Mouse (Mus musculus): Measurements from ENCODE around the gene Trib2.

Gene Trib2

DNA sequence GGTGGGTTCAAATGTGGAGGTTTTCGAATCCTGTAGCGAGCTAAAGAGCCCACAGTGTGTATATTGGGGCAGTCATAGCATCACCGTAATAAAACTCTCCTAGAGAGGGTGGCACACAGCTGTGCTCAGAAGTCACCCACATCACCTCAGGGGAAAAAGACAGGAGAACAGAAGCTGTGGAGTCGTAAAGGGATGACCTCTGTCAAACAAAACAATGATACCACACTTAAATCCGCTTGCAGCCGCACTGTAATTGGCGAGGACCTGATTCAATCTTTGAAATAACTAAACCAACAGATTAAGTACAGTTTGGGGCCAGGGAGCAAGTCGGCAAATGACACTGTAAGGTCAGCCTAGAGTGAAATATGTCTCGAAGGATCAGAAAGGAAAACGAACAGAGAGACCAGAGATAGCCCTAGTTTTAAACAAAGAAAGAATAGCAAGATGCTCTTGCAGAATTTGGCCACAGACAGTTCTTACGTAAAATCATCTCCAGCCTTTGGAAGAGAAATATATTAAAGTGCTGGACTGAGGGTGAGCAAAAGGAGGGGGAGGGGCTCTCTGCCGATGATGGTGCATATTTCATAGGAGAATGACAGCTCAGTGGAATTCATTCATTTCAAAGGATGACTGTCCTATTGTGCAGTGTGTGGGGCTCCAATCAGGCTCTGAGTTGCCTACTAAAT is 3.4 kb downstream of the Trib2 start:
- DNase-seq = peak; percentile 67

DNA sequence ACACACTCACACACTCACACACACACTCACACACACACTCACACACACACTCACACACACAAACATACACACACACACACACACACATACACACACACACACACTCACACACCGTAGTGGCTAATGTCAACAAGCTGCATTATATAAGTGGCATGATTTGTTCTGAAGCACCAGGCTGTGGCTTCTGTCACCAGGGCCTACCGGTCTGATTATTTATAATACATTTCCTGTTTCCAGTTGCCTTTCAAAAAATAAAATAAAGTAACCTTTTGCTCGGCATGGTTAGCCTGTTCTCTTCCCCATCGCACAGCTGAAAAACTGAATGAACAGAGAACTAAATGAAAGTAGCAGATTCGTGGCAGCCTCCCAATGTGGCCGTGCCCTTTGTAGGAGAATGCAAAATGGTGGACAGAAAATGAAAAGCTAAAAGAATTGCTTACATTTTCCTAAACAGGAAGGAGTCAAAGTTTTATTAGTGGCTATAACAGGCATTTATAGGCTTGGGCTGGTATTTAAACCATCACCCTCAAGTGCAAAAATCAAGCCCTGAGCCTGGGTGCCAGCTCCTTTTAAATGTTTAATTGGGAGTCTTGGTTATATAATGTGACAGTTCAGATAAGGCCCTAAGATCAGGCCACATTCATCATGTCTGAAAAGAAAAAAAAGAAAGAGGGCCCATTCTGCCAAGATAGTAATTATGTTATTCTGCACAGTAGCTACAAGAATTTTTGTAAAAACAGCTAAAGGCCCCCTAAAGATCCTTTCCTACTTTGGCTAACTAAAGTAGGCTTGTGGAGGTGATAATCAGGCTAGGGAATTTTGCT is 4.4 kb downstream of the Trib2 start:
- DNase-seq = peak; percentile 54

DNA sequence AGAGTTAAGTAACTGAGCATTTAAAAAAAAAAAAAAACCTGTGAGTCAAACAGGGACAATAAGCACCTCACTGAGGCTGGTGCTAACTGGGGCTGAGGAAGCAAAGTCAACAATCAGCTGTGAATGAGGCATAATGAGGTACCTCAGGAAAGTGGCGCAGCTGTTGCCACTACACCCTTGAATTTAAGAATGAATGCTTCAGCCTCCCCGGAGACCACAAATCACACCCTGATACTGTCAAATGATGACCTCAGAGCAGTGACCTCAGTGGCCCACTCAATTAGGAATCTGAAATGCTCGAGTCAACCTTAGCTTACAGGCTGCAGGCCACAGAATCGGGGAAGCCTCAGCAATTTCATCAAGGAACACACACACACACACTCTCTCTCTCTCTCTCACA is 5.0 kb downstream of the Trib2 start:
- DNase-seq = peak; percentile 52

DNA sequence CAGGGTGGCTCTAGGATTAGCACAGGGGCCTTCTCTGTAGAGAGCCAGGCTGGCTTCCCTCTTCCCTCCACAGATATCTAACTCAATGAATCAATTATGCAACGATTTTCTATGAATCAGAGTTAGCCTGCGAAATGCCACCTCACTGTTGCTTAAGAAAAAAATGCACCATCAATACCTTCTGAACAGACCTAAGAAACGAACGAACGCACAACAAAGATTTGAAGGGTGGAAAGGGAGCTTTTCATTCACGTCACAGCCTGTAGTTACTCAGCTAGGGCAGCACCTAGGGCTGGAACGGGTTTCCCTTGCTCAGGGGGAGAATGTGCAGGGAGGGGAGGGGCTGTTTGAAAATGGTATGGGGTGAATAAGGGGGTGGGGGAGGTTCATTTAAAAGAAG is 5.8 kb downstream of the Trib2 start:
- no peak for DNase-seq

DNA sequence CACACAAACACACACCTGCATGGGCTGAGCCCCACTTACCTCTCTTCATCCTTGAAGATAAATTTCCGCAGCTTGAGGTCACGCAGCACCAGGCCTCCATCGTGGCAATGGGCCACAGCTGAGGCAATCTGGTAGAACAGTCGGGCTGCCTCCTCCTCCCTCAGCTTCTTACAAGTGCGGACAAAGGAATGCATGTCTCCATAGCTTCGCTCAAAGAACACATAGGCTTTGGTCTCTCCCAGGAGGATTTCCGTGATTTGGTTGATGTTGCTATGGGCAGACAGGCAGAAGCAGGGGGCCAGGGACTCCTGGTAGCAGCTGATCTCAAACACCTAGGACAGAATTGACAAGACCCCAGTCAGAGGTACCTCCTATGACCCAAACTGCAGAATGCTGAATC is 7.1 kb downstream of the Trib2 start:
- peak; percentile 34 for DNase-seq

DNA sequence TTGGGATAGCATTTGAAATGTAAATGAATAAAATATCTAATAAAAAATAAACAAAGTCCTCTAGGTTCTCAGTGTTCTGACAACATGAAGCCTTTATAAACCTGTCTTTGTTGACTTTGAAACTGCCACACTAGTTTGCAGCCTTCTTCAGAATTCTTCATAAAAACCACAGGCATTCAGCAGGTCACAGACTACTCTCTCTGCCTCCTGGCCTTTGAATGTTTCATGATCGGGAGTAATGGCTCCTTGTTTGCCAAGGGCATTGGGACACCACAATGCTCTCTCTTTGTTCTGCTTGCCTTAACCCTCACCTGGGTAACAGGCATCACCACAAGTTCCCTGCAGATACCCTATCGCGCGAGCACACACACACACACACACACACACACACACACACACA is 7.5 kb downstream of the Trib2 start:
- no peak for DNase-seq

DNA sequence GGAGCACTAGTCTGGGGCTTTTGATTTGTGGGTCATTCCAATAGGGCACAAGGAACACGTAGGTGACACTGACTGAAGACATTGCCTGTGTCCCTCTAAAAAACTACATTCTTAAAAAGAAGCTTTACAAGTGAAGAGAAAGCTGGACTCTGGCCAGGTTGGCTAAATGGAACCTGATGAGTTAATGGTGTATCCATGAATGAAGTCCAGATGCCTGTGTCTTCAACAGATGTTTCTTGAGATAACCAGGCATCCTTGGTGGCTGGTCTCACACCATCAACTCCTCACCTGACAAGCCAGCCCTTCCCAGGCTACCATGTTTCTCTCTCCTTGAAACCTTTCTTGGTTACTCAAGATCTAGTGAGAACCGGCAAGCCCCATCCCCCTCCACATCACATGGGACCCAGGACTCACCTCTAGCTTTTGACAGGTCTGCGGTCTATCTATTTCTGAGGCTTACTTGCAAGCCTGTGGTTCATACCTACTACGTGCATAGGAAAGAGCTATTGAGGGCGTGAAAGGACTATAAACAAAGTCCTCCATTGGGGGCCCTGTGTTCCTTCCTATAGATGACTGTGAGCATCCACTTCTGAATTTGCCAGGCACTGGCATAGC is 8.4 kb downstream of the Trib2 start:
- DNase-seq = no peak

DNA sequence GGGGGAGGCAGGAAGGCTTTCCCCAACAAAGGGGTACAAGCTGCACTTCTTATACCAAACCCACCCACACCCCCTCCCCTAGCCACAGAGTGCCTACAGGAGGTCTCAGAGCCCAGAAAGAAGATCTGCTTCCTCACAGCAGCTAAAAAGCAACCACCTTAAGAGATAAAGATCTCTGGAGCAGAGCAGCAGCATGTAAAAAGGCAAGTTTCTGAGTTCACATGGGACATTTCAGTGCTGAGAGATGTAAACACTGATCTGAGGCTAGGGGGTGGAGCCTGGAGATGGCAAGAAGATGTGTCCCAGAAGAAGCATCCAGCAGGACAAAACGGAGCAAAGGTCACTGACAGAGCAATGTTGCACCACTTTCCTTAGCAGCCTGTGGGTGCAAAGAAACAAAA is 11.8 kb downstream of the Trib2 start:
- peak; percentile 38 for DNase-seq

DNA sequence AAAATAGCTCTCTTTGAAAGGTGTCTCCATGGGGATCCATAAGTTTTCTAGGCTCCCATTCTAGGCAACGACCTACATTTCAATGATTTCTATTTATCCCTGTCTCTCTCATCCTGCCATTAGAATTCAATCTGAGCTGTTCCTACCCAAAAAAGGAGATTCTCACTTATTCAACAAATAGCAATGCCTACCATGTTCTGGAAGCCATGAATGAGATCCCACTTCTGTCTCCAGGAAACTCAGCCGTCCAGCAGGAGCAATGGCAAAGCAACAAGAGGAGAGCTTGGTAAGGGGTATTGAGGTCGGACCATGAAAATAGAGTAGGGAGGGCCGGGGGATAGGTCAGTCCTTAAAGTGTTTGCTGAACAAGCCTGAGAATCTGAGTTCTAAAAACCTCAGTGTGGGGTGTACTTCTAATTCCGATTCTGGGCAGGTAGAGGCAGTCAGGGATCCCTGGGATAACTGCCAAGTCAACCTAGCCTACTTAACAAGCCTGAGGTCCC is 12.7 kb downstream of the Trib2 start:
- DNase-seq = no peak

DNA sequence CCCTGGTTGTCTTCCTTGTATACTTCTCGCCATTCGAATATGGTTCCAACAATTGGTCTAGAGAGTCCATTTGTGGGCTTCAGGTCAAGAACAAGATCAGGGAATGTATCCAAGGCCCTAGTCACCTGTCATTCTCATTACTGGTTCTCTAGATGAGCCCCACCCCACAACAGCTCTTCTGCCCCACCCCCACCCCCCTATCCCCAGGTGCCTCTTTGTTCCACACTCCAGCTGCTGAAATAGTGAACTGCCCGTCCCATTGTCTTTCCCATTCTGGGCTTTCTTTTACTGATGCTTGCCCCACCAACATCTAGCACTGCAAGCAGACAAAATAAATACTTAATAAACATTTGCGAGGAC is 15.2 kb downstream of the Trib2 start:
- DNase-seq = no peak

DNA sequence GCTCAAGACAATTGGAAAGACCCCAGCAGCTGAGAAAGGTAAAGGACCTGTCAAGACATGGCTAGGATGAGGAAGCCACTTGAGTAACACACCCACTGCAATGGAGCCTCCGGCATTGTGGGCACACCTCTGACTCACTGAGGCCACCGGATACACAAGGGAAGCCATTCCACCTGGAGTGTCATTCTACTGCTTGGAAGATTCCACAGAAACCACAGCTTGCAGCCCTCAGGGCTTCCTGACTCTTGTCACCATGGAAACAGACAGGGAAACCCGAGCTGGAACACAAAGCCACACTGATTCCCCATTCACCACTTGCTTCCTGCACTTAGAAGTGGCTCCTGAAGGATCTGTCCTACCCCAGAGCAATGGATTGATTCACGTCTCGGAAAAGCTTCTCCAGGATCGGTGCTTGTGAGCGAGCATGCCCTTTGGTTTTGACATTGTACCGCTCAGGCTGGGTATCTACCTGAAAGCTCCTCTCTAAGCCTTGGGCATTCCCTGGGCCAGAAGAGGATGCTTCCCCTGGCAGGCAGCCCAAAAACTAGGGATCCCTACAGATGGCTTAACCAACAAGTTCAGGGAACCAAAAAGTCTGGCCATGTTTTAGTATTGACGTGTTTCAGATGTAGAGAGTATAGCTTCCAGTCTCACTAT is 15.7 kb downstream of the Trib2 start:
- DNase-seq = peak; percentile 57

DNA sequence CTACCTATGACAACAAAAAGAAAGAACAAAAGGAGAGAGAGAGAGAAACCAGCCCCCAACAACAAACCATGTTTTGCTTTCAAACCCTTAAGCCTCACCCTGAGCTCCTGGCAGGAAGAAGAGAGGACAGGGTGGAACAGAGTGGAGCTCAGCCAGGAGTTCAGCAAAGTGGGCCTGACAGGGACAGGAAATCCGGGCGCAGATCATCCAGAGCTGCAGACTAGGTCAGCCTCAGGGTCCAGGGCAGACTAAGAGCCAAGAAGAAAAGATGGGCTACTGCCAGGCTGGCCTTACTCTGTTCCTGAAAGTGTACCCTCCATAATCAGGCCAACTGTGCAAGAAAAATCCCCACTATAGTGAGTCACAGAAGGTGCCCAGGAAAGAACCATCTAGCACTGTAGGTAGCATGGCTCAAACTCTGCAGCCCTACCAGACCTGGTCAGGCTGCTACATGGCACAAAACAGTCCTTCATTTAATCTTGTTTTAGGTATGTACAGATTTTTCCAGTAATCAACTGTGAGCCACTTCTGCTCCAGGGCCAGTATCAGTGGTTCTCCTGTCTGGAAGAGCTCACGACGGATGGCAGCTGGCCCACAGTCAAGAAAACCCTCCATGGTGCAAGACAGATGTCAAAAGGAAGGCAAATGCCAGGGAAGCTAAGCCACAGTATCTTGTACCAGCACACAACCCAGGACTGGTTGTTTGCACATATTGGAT is 16.4 kb downstream of the Trib2 start:
- DNase-seq = peak; percentile 66

DNA sequence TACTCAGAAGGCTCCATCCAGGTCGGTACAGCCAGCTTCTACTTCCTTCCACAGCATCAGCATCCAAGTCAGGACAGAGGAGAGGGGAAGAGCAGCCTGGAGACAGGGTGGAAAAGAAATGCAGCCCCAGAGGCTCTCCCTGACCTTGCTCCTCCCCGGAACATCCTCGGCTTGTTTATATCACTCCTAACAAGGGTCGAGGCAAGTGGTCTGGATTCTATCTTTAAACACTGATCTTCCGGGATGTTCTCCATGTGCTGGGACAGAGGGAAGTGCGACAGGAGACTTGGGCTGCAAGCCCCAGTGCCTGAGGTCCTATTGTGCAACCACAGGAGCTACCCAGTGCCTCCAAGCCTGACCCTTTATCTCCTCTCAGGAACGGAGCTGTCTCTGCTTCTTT is 18.7 kb downstream of the Trib2 start:
- peak; percentile 35 for DNase-seq

DNA sequence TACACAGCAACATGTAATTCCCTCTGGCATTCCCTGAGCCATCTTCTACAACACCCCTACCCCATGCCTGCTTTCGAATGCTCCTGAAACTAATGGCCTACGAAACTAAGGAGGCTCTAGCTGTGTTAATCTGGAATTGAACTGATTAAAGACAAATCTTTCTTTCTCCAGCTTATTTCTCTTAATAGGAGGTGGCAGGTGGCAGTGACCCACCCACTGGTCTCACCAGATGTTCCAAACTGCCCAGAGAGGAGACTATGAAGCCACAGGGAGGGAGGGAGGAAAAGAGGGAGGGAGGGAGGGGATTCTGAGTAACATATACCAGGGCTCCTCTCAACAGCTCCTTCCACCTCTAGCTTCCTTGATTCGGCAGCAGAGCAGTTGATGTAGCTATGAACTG is 20.8 kb downstream of the Trib2 start:
- DNase-seq = no peak

DNA sequence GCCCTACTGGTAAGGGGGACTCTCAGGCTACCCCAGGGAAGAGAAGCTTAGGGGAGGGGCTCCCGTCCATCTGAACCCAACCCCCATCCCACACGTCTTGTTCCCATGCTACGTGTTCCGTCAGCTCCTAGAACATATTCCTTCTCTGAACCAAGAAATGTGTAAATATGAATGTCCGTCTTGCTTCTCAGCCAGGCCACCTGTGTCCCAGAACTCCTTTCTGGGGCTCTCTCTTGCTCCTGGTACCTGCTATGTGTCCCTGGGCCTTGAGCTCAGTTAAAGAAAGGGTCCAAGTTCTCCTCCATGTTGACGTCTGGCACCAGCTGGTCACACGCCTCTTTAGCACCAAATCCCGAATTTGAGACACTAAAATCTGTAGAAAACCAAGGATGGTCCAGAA is 23.4 kb downstream of the Trib2 start:
- no peak for DNase-seq

DNA sequence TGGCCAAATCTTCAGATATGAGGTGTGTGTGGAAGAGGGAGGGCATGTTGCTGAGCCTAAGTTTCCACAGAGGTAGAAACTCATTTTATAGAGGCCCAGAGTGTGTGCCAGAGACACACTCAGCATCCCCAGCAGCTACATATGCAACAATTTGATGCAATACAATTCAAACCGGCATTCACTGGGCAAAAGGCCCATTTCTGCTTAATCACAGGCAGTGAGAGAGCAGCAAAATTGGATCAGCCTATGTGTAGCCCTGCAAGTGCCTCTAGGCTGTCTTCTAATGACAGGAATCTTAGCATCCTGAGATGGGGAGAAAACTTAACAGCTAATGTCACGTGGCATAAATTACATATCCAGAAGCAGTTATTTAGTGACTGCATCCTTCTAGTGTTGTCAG is 26.5 kb downstream of the Trib2 start:
- DNase-seq = no peak

DNA sequence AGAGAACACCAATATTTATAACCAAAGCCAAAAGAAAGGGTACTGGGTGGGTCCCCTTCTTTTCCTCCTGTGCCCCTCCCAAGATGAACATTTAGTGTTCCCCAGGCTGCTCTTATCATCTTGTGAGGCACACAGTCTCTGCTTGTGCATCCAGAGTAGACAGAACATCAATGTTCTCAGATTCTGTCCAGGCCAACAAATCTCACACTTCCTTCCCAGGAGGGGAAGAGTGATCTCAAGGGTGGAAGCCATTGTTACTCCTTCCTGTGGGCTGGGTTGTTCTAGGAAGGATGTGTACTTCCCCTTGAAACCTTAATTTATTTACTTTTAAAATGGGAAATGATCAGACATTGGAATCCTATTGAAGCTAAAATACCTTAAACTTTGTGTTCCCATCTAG is 39.7 kb downstream of the Trib2 start:
- DNase-seq = no peak

DNA sequence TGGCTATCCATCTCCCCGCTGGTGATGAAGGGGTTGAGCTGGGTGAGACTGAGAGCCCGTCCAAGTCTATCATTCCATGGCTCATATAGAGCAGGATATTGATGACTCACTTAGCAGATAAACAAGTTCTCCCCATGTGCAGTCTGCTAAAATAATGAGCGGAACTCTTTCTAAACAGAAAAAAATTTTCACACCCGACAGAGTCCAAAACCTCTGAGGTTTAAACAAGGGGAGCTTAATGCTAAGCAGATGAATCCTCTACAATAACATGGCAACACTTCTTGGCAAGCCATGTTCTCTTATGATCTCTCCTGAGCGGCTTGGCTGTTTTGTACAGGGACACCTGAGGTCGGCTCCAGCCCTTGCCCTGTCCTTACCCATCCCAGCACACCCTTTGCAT is 45.0 kb downstream of the Trib2 start:
- DNase-seq = no peak

DNA sequence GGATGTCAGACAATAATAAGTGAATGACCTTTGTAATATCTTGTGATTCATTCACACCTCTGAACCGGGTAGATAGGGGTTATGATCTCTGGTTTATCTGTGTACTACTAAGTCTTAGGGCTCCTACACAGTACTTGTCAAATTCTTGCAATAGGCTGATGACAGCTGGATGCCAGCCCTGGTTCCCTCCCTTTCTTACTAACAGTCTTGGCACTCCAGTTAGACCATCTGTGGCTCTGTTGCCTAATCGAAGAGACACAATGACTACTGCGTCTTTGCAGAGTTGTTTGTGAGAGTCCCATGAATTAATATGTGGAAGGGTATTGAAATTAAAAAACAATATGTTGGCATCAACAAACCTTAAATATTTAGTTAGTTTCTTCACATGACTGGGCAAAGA is 48.2 kb downstream of the Trib2 start:
- no peak for DNase-seq

DNA sequence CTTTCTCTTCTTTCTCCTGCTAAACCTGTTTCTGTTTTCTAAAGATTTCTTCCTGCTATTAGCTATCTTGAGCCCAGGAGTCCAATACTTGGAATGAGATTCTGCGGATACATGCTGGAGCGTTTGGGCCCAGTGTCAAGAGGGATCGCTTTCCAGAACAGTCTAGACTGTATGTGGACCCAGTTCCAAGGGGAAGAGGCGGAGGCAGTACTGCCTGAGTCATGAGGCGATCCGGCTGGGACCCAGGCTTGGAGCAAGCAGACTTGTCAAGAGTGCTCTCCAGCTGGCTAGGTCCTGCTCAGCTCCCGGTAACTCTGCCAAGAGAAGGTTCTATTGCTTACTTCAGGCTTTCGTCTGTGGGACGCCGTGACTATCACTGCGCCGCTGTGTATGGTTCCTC is 50.7 kb downstream of the Trib2 start:
- peak; percentile 81 for DNase-seq

DNA sequence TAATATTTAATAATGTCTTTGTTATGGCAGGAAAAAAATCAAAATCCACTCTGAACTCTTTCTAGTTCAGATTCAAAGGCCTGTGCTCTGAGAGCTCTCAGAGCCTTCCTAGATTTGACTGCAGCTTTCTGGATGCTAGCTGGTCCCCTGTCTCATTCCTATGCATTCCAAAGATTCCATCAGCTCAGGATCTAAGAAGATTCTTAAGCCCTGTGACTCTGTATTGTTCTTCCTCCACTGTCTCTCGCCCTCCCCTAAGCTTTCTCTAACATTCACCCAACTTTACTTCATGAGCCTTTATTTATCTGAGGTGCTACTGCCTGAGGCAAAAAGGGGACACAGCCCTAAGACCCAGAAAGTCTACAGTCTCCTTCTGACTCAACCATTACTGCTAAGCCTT is 51.5 kb downstream of the Trib2 start:
- no peak for DNase-seq

DNA sequence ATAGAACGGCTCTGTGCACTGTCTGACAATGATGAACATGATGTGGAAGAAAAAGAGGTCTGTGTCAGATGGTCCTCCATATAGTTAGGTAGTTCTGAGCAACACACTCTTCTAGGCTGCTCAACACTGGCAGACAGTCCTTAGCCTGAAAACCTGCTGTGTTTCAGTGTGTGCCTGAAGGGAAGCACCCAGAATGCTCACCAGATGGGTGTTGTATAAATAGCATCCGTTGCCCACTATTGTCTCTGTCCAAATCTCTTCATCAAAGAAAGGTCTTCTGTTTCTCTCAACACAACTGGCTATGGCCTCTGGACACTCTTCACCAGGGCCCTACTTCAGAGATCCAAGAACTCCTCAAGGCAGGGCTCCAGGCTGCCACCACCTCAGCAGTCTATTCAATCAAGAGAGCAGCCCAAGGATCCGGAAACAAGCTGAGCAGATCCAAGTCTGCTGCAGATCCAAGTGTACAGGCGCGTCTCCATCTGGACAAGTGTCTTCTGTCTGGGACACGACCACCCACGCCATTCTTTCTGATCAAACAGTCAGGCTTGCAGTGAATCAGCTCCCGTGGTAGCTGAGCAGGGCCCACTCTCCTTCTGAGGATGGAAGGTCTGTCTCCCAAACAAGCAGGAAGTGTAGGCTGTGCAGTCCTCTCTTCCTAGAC is 55.1 kb downstream of the Trib2 start:
- no peak for DNase-seq
